Mouse (Mus musculus) adrenal gland, adult 8-10 months (tissue): ENCODE data around the gene Ndrg3. TPM values are rescaled to one million over a fixed set of nuclear protein-coding genes. Genes with fewer than 3 reads are reported as not detected.
"Not testable (repeated sequence)": the region's sequence is repeated elsewhere in the genome, so short reads cannot be mapped to it uniquely, and the experiment has no call there.

Experiments
- DNase-seq: peaks from one replicate; pipeline ENCODE4 v3.0.0; 2022
- total RNA-seq, 4 experiments: library from RNA; stranded (reverse); gene quantifications; 2 replicates each; pipeline ENCODE4 v1.2.4; 2022

Ndrg3 gene
- total RNA-seq, 4 experiments from 2014 or later, result 54.3 to 81.0 (median 75.3) TPM

DNA sequence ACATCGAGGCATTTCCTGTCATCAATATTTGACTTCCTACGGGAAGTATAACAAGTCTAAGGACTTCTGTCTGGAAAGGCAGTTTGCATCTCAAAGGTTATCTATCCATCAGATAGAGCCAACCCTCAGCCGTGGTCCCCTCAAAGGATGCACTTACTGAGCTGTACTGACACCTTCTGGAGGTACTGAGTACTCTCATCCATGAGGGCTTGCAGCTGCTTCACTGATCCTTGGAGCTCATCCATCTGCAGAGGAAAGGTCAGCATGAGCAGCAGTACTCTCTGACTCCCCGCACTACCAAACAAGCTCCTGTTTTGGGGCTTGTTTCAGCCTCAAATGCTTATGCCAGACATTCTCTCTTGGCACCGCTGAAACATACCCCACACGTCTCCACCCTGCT lies 4.7 kb upstream of the Ndrg3 start:
- DNase-seq, result no peak

DNA sequence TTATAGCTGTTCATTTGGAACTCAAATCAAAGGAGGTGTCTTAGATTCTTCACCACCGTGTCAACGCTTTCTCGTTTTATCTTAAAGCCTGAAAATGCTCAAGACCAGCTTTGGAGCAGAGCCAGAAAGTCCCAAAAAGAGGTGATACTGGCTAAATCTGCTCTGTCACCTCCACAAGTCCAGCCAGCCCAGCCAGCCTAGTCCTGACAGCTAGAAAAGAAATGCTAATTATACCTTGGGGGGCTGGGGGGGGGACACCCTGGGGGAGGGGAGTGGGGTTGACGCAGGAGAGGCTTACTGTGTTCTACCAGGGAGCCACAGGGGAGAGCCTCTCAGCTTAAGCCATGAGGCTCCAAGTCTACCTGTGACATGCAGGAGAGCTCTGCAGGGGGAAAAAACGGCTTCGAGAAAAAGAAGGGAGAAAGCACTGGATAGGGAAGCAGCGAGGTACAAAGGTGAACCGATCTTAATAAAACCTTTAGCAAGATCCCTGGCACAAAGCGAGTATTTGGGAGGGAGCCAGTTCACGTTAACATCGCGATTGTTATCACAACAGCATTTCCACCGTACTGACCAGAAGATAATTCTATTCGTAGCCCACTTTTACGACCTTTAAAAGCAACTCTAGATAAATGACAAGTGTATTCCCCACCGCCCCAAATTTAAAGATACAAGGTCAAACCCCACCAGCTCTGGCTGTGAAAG lies 977 bp downstream of the Ndrg3 start:
- DNase-seq, result no peak

DNA sequence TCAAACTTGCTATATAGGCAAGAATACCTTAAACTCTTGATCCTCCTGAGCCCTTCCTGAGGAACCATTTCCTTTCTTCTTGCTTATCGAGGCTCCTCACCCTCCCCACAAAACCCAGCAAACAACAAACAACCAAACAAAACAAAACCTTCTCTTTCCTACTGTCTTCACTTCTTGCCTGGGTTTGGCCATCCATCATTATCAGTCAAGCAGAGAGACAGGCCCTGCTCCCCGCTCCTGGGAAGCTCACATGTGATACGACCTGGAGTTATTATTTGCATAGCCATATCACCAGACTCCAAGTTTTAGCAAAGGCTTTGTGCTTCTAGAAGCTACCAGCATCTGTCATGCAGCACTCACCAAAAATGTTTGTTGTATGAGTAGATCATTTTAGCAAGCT lies 4.5 kb downstream of the Ndrg3 start:
- DNase-seq, result no peak

DNA sequence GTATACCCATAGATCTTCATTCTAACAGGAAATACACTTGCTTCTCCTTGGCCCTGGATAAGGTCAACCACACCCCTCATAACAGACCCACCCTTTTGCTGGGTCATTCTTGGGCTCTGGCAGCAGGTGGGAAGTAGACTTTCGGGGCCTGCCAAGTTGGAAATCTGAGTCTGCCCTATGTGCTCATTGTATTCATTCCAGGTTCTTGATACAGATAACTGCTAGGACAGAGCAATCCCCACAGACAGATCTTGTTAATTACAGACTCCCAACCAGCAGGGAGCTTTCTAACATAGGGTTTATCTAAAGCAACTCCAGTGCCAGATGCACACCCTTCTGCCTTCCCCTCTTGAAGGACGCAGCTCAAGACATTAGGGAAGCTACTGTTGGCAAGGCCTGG lies 9.0 kb downstream of the Ndrg3 start:
- DNase-seq, result no peak

DNA sequence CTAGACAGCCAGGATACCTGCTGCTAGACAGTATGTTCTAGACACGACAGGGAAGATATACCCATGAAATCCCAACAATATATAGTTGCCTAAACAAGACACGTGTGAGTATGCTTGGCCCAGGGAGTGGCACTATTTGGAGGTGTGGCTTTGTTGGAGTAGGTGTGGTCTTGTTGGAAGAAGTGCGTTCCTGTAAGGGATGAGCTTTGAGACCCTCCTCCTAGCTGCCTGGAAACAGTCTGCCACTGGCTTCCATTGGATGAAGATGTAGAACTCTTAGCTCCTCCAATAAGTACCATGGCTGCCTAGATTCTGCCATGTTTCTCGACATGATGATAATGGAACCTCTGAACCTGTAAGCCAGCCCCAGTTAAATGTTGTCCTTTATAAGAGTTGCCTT lies 10.6 kb downstream of the Ndrg3 start:
- no peak for DNase-seq

DNA sequence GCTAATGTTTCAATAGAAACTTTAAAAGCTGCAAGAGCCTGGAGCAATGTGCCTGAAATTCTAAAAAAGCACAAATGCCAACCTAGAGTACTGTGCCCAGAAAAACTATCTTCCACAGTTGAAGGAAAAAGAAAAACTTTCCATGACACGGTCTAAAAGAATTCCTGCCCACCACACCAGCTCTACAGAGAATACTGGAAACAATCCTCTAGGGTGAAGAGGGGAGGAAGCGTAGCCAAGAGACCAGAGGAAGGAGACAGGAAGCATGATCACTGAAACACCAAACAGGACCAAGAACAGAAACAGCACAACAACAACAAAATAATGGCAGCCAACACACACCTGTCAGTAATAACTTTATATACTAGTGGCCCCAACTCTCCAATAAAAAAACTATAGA lies 11.8 kb downstream of the Ndrg3 start:
- DNase-seq, result no peak

DNA sequence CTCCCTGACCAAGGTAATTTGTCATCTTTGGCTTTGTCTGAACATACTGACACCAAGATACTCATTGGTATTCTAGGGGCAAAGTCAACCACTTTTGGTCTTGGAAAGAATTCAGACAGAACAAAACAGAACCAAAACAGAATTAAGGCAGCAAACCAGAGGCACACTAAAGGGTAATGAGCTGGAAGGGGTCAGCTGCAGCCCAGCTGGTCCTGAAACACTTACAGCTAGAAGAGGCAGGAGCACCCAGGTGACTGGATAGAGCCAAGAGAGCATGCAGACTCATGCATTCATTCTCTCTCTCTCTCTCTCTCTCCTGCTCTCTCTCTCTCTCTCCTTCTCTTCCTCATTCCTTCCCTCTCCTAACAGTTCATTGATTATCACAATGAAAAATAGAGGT lies 15.1 kb downstream of the Ndrg3 start:
- DNase-seq, result no peak

DNA sequence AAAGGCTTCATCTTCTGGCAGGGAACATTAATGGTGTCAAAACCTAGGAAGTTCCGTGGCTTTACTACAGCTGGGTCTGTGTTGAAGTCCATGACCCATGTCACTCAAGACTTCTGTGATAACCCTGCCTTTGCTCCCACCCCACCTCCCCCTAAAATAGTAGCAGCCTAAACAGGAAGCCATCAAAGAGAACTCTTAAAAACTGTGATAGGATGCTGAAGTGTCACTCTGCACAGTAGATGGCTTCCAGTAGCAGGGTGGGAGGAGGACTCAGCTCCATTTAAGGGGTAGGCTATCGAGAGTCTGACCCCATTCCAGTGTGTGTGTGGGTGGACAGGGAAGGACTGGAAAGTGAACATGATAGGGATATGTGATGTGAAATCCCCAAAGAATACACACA lies 16.9 kb downstream of the Ndrg3 start:
- DNase-seq, result no peak

DNA sequence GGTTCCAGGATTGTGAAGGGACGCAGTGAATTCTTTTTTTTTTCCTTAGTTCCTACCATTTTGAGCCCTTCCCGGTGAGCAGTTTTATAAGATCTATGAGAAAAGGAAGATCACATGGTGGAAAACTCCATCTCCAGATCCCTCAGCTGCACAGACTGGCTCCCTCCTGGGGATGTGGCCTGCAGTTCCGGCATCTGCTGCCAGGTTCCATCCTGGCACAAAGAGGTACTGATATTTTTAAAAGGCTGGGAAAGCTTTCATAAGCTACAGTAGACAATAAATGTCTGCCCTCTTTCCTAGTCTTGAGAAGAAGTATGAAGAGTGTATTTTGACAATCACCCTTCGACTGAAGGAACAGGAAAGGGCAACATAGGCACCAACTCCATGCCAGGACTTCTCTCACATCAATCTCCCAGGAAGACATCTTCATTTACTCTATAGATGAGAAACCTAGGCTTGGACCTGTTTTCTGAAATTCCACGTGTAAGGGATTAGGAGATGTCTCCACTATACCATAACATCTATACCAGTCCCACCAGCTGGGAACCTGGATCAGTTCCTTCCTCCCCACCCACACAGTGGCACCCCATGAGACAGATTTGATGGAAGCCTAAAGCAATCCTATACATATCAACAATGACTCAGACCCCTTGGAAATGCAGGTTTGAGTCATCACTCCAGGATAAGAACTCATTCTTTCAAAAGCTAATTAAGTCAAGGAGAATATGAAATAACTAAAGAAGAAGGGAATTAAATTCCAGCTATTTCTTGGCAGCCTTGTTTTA lies 18.3 kb downstream of the Ndrg3 start:
- no peak for DNase-seq

DNA sequence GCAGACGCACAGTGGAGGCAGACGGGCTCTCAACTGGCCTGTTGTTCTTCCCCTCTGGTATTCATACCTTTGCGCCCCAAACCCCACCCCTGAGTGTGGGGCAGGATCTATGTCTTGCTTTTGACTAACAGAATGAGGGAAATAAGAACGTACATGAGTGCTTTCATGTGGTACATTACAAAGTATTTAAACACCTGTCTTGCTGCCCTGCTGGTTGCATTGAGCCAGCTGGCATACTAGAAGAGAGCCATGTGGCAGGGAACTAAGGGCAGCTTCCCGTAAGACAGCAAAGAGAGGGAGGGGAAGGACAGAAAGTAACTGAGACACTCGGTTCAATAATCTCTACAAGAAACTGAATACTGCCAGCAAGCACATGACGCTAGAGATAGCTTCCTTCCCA lies 21.6 kb downstream of the Ndrg3 start:
- DNase-seq, result no peak

DNA sequence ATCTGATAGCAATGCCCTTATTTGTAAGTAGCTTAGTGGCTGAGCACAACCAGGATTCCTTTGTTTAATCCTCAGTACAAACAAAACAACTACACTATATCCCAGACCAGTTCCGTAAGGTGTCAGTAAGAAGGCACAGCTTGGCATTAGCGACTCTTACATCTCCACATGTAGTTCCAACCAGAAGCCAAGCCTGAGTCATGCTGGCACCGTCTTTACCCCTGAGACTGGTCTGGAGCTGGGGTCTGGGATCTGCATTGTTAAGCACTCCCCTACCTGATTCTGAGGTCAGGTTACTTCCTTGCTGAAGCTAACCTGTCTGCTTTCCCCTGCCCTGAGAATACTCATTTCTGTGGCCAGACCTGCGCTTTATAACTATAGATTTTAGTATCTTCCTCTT lies 23.4 kb downstream of the Ndrg3 start:
- DNase-seq, result no peak

DNA sequence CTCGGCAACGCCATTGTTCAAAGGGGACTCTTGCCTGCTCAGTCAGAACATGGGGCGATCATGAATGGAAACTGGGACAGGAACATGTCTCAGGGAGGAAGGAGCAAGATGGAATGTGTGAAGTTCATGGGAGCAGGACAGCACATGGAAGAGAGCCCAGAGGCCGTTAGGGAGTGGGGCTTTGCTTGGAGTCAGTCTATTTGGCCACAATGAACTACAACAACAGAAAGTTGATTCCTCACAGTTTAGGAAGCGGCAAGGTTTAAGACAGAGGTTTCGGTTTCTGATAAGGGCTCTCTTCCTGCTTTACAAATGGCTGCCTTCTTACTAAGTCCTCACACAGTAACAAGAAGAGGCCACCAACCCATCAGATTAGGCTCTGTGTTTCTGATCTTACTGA lies 24.5 kb downstream of the Ndrg3 start:
- no peak for DNase-seq

DNA sequence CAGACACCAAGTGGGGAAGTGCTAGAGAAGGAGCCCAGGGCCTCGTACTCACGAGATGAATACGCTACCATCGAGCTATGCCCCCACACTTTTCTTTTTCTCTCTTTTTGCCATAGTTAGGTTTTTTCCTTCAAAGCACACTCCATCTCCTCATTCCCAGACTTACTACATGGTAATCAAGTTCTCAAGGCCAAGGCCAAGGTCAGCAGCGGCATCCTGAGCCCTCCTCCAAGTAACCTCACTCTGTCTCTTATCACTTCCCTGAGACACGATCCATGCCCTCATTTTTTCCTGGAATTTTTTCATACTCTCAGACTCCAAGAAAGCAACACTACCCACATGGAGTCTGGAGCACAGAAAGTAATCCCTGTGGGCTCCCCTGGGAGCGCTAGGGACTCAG lies 28.0 kb downstream of the Ndrg3 start:
- no peak for DNase-seq

DNA sequence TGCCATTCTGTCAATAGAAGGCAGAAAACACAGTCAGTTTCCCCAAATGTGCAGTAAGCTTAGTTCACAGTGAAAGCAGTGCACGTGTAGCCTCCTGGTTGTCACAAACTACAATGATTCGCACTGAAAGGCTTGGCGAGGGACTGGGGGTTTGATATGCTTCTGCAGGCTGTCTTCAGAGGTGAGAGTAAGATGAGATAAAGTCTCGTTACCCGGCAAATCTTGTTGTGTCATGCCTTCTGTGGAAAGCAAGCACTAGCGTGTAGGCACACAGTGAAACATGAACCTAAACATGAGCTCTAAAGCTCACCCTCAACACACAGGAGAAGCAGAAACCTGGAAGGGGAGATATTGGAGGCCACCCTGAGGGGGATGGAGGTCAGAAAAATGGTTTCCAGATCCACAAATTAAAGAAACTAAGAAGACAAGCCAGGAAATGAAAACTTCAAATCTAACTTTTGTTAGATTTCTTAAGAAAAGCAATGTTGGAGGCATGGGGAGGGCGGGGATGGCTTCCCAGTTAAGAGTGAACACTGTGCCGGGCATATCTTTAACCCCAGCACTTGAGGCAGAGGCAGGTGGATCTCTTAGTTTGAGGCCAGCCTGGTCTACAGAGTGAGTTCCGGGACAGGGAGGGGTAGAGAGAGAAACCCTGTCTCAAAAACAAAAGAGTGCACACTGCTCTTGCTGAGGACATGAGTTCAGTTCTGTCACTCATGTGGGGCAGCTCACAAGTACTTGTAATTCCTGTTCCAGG lies 33.2 kb downstream of the Ndrg3 start:
- no peak for DNase-seq

DNA sequence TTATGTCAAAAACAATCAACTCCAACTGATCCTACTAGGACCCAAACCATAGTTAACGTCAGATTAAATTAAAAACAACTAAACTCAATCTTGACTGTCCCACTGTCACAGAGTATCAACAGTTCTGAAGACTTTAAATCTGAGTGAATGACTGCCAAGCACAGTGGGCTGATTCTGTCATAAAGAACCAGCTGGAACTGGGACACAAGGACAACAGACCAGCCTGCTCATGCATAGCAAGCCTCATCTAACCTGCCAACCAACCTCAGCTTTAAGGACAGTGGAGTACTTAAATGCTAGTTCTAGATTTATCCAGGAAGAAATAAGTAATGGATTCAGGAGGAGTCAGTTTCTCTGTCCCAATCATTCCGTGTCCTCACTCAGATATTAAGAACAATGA lies 34.8 kb downstream of the Ndrg3 start:
- DNase-seq, result no peak

DNA sequence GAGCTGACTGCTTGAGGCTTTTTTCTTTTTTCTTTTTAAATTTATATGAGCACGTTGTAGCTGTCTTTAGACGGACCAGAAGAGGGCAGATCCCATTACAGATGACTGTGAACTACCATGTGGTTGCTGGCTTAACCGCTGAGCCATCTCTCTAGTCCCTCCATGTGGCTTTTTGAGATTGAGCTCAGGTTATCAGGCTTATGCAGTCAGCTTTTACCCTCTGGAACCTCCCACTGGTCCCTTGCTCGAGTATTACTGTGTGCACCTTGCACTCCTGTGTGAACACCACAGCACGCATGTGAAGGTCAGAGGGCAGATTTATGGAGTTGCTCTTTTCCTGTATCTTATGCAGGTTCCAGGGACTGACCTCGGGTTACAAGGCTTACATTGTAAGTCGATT lies 35.5 kb downstream of the Ndrg3 start:
- no peak for DNase-seq

DNA sequence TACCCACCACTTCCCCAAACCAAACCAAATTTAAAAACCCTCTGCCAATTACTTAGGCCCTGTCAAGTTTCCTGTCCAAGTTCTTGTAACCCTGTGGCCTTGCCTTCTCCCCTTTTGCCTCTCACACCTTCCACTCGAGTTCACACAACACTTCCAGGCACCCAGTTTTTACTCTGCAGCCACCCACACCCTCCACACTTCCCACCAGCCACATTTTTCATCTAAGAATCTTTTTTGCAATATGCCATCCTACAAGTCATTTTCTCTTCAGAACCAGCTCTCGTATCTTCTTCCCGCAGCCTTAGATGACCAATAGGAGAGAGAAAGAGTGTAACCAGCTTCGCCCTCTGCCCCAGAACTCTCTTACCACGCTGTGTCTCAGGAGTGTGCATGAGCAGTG lies 37.4 kb downstream of the Ndrg3 start:
- no peak for DNase-seq

DNA sequence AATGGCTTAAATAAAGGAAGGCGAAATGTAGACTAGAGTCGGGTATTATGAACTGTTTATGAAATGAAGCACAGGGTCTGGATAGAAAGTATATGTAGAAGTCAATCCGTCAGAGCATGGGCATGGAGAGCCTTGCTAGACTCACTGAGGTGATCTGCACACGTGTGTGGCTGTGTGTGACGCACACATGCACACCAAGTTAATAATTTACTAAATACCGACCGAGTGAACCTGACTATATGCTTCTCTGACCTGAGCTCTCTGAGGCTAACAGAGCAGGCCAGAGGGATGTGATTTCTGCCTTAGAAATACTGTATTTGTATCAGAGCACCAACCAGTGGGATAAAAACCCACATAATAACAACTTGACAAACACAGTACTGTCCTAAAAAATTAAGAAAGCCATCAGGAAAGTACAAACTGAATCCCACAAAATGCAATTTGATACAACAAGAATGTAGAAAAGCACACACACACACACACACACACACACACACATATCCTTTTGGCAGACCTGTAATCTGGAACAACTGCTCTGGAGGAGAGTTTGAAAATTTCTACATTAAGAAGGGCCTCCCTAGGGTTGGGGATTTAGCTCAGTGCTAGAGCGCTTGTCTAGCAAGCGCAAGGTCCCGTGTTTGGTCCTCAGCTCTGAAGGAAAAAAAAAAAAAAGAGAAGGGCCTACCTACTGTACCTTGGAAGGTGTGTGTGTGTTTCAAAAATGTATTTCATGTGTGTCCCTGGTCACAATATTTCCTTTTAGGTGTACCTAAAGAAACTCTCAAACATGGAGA lies 40.4 kb downstream of the Ndrg3 start:
- DNase-seq, result no peak

DNA sequence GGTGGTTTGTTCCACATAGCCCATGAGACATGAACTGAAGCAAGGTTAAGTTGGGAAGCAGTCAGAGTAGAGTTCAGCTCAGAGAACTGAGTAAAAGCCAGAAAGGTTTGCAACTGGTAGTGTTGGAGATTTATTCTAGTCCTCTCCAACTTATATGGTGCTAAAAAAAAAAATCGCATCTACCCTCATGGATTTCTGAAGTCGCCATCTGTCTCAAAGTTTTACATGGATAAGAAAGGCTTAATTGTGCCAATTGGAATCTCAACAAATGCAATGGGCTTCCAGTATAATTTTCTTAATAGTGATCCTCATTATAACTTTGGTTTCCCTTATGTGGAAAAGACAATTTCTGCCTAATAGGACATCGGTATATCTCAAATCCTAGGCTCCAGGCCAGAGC lies 41.0 kb downstream of the Ndrg3 start:
- no peak for DNase-seq

DNA sequence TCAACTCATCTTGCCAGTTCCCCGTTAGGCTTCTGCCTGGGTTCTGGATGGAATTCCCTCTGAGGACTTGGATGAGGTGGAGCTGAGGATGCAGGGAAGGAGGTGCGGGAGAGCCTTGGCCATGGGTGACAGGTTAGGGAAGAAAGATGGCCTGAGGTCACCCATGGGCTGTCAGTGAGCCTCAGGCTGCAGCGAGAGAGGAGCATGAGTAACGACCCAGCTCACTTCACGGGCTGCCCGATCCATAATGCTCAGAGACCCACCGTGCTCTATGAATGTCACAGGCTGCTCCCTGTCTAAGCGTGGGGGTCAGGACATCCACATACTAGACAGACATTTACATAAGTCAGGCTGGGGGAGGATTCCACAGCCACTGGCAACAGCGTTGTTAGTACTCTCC lies 50.3 kb downstream of the Ndrg3 start:
- not testable (repeated sequence) for DNase-seq

DNA sequence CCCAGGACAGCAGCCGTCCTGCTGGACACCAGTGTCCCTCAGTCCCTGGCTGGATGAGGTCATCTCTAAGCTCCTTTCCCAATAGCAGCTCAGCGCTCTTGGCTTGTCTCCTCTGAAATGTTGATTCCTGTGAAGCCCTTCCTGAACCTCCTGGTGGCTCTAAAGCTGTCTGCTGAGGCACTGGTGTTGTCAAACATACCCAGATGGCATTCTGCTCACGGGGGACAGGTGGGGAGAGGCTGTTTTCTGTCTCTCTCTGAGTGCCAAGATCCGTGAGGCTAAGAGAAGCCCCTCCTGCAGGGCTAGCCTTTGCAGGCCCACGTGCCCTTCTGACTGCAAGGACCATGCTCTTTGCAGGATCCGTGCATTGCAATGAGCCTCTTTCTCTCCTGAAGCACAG lies 51.9 kb downstream of the Ndrg3 start:
- DNase-seq, result not testable (repeated sequence)

DNA sequence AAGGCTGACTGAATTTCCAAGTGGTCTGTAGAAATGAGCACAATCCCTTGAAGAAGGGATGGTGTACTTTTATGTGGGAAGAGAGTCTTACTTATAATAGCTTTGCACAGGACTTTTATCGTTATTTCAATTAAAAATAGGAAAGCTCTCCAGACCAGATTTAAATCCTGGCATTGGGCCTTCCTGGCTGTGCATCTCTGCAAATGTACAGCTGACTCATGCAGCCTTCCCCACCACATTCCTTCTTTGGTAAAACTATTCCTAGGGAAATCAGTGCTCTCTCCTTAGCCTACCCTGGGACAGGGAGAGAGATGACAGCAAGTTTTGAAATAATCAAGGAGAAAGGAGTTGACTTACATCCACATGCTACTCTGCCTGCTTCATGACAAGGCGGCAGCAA lies 54.1 kb downstream of the Ndrg3 start:
- no peak for DNase-seq

DNA sequence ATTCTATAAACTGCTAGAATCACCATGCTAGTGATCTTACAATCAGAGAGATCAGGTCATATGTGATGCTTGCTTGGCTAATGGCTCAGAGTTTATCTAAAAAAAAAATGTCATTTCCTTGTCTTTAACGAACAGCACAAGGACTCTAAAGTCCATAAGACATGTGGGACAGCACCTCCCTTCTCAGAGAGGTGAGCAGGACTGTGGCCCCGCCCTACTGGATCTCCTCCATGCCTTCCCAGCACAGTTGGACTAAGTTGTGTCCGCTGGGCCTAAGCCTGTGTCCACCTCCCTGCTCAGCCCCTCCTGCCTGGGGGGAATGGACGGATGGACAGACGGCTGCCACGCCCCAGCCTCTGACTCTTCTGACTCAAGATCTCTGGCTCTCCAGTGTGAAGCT lies 56.9 kb downstream of the Ndrg3 start:
- no peak for DNase-seq
